Mouse (Mus musculus): ENCODE measurements around the gene Thrap3. TPM values are rescaled to one million over a fixed set of nuclear protein-coding genes. Genes with fewer than 3 reads are reported as not detected.
A peak's percentile ranks its signal among the peaks of the same experiment; 100 is the strongest.

The Thrap3 gene
- polyA plus RNA-seq, 1 experiment from 2014 or later: 207 TPM

DNA sequence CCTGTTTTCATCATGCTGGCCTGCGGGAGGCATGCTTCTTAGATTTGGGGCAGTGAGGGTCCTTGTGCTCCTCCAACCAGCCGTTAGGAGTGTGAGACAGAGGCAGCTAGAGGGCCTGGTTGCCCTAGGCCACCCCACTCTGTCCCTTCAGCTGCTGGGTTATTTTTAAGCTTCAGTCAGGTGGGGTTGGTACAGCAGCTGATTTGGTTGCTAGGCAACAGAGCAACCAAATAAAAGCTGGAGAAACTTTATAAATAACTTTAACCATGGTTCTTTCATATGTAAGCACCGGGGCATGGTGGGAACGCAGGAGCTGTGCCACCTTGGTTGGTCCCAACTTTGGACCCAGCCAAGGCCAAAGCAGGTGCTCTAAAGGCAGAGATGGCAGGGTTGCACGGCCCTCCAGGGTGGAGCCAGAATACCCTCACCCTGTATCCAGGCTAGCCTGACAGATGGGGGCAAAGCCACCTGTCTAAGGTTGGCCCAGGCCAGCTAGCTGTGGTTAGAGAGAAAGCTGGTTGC, 35.2 kb upstream of the Thrap3 start:
- Histone ChIP-seq H3K27me3 (replicated peaks; ENCODE audit: control insufficient read depth, insufficient read depth, low read length) (no peaks in the 10 kb centered on the region), H3K4me1 (replicated peaks; ENCODE audit: control insufficient read depth, insufficient read depth, low read length) (no peaks in the 10 kb centered on the region), H3K9me3 (ENCODE audit: control insufficient read depth, low read length) (no peaks in the 10 kb centered on the region), H3K36me3 (ENCODE audit: control insufficient read depth, insufficient read depth, low read length) (peaks cover 36% of the 10 kb centered on the region), H3K4me2 (no peak overlapping the region), H3K9ac (ENCODE audit: low read depth, low read length) (no peak overlapping the region), H3K27ac (ENCODE audit: low read depth, low read length) (no peak overlapping the region), H3K4me3 (ENCODE audit: low read depth, low read length) (no peak overlapping the region)
- WGBS: 74% methylated on average over 5 of the region's 5 CpGs
- DNase-seq (ENCODE audit: low spot score) (no peak), ATAC-seq (replicated peaks; ENCODE audit: low FRiP score) (no peak)

DNA sequence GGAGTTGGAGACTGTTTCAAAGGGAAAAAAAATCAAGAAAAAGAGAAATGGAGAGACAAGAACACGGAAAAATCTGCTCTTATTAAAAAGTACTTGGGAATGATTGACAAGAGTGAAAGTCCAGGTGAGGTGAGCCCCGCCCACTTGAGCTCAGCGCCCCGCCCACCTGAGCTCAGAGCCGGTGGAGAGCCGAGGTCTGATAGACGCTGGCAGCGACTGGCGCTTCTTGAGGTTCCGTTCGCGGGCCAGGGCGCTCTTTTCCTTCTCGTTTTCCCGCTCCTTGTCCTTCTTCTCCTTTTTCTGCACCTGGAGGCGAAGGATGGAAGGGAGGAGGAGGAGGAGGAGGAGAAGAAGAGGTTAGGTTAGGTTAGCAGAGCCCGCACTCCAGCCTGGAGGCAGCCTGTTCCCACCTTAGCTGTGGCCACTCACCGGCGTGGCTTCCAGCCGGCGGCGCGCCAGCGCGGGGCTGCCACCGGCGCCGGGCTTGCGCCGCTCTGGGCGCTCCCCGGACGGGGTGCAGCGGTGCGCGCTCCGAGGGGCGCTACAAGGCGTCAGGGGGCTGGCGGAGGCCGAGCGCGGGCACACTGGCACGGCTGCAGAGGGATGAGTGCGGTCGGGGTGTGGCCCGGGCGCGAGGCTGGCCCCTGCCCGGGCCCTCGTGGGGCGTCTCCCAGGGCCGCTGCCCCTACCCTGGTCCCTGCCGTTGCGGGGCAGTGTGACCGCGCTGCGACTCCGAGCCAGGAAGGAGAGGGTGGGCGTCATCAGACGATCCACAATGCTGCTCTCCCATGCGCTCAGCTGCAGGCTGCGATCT, 34.1 kb upstream of the Thrap3 start:
- Histone ChIP-seq H3K4me2 (no peak overlapping the region), H3K9ac (ENCODE audit: low read depth, low read length) (no peak overlapping the region), H3K4me3 (ENCODE audit: low read depth, low read length) (no peak overlapping the region), H3K9me3 (ENCODE audit: control insufficient read depth, low read length) (no peaks in the 10 kb centered on the region), H3K4me1 (replicated peaks; ENCODE audit: control insufficient read depth, insufficient read depth, low read length) (no peaks in the 10 kb centered on the region), H3K36me3 (ENCODE audit: control insufficient read depth, insufficient read depth, low read length) (peaks cover 44% of the 10 kb centered on the region), H3K27me3 (replicated peaks; ENCODE audit: control insufficient read depth, insufficient read depth, low read length) (no peaks in the 10 kb centered on the region), H3K27ac (ENCODE audit: low read depth, low read length) (no peak overlapping the region)
- ATAC-seq (replicated peaks; ENCODE audit: low FRiP score): no peak
- WGBS: 72% methylated on average over 63 of the region's 63 CpGs
- DNase-seq (ENCODE audit: low spot score): no peak

DNA sequence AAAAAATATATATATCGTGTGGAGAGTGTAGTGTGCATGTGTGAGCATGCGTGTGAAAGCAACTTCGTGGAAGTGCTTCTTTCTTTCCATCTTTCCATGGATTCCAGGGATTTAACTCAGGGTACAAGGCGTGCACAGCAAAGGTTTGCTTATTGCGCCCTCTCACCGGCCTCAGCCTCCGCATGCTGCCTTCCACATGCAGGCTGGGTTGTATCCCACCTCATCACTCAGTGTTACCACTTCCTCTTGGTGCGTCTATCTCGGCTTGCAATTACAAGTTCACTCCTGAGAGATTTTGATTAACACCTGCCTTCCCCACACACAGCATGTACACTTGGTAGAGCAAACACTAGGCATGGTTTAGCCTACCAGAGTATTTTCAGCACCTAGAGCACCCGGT, 32.6 kb upstream of the Thrap3 start:
- H3K4me1 ChIP-seq (replicated peaks; ENCODE audit: control insufficient read depth, insufficient read depth, low read length): no peaks in the 10 kb centered on the region
- DNase-seq (ENCODE audit: low spot score) (no peak), ATAC-seq (replicated peaks; ENCODE audit: low FRiP score) (no peak)
- H3K4me2 ChIP-seq: no peak overlapping the region
- WGBS: 77% methylated on average over 10 of the region's 10 CpGs
- H3K9ac ChIP-seq (ENCODE audit: low read depth, low read length): no peak overlapping the region
- no peaks in the 10 kb centered on the region for H3K27me3 ChIP-seq (replicated peaks; ENCODE audit: control insufficient read depth, insufficient read depth, low read length)
- no peak overlapping the region for H3K4me3 ChIP-seq (ENCODE audit: low read depth, low read length)
- H3K27ac ChIP-seq (ENCODE audit: low read depth, low read length): no peak overlapping the region
- H3K36me3 ChIP-seq (ENCODE audit: control insufficient read depth, insufficient read depth, low read length): peaks cover 46% of the 10 kb centered on the region
- H3K9me3 ChIP-seq (ENCODE audit: control insufficient read depth, low read length): no peaks in the 10 kb centered on the region

DNA sequence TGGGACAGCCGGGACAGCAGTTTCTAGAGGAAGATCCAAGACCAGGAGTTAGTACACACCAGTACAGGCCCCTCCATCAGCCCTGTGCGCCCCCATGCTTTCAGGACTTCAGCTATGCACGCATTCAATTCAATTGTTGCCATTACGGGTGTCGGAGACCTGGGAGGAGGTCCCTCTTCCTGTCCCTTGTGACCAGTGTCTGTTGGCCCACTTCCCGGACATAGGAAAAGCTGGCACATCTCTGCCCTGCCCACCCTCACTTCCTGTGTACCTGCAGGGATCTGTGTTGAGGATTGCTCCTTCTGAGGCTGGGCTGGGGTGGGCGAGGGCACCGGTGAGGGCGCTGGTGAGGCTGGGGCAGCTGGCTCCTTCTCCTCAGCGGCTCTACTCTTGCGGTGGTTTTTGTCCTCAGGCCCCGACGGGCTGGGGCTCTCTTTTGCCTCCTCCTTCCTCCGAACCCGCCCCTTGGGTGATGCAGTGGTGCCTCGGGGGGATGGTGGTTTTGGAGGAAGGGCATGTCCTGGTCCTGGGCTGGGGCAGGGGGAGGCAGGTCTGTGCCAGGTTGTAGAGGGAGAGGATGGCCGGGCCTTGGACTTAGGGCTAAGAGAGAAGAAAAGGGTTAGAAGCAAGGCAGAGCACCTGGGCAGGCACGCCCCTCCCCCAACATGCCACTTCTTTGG, 32.1 kb upstream of the Thrap3 start:
- Histone ChIP-seq H3K4me2 (no peak overlapping the region), H3K27ac (ENCODE audit: low read depth, low read length) (no peak overlapping the region), H3K4me1 (replicated peaks; ENCODE audit: control insufficient read depth, insufficient read depth, low read length) (no peaks in the 10 kb centered on the region), H3K9me3 (ENCODE audit: control insufficient read depth, low read length) (no peaks in the 10 kb centered on the region), H3K36me3 (ENCODE audit: control insufficient read depth, insufficient read depth, low read length) (peaks cover 41% of the 10 kb centered on the region), H3K4me3 (ENCODE audit: low read depth, low read length) (no peak overlapping the region), H3K27me3 (replicated peaks; ENCODE audit: control insufficient read depth, insufficient read depth, low read length) (no peaks in the 10 kb centered on the region), H3K9ac (ENCODE audit: low read depth, low read length) (no peak overlapping the region)
- no peak for ATAC-seq (replicated peaks; ENCODE audit: low FRiP score)
- WGBS: 85% methylated on average over 18 of the region's 18 CpGs
- DNase-seq (ENCODE audit: low spot score): no peak

DNA sequence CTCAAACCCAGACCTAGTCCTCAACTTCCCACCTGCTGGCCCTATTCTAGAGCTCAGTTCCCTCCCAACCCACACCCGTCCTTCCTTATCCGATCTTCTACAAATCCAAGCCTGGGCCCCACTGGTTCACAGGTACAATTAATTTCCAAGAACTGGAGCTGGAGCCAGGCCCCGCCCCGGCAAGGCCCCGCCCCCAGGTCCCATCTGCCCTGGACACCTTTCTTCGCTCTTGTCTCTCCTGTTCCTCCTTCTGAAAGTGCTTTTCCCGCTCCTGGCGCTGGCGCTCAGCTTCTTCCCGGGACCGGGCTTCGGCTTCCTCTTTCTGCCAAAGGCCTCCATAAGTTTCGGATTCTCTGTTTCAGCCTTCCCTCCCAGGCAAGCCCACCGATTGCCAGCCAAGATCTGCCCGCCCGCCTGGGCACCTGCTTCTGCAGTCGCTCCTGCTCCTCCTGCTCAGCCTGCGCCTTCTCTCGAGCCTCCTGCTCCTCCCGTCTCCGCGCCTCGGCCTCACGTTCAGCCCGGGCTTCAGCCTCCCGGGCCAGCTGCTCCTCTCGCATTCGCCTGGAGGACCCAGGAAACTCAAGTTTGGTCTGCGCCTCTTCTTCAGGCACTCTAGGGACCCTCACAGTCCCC, 31.2 kb upstream of the Thrap3 start:
- no peak overlapping the region for H3K4me3 ChIP-seq (ENCODE audit: low read depth, low read length)
- H3K4me2 ChIP-seq: no peak overlapping the region
- WGBS: 91% methylated on average over 29 of the region's 29 CpGs
- no peaks in the 10 kb centered on the region for H3K9me3 ChIP-seq (ENCODE audit: control insufficient read depth, low read length)
- H3K36me3 ChIP-seq (ENCODE audit: control insufficient read depth, insufficient read depth, low read length): peaks cover 38% of the 10 kb centered on the region
- DNase-seq (ENCODE audit: low spot score): no peak
- H3K9ac ChIP-seq (ENCODE audit: low read depth, low read length): no peak overlapping the region
- H3K4me1 ChIP-seq (replicated peaks; ENCODE audit: control insufficient read depth, insufficient read depth, low read length): no peaks in the 10 kb centered on the region
- H3K27me3 ChIP-seq (replicated peaks; ENCODE audit: control insufficient read depth, insufficient read depth, low read length): no peaks in the 10 kb centered on the region
- ATAC-seq (replicated peaks; ENCODE audit: low FRiP score): no peak
- H3K27ac ChIP-seq (ENCODE audit: low read depth, low read length): no peak overlapping the region

DNA sequence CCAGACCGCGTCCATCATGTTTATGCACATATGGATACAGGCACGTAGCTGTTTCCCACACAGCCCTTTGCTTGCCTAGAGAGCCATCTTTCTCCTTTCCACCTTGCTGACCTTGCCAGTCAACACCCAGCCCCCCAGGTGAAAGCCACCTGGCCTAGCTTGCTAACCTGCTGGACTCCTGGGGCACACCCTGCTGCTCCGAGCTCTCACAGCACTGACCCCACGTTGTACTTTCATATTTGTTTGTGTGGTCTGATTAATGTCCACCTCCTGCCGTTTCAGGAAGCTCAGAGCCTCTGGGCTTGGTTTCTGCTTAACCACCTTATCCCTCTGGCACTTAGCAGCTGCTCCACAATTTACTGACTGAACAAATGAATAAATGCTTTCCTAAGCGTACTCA, 27.3 kb upstream of the Thrap3 start:
- Histone ChIP-seq H3K4me3 (ENCODE audit: low read depth, low read length) (no peak overlapping the region), H3K4me2 (no peak overlapping the region), H3K27ac (ENCODE audit: low read depth, low read length) (no peak overlapping the region), H3K9me3 (ENCODE audit: control insufficient read depth, low read length) (no peaks in the 10 kb centered on the region), H3K27me3 (replicated peaks; ENCODE audit: control insufficient read depth, insufficient read depth, low read length) (no peaks in the 10 kb centered on the region), H3K36me3 (ENCODE audit: control insufficient read depth, insufficient read depth, low read length) (peaks cover 27% of the 10 kb centered on the region), H3K4me1 (replicated peaks; ENCODE audit: control insufficient read depth, insufficient read depth, low read length) (no peaks in the 10 kb centered on the region), H3K9ac (ENCODE audit: low read depth, low read length) (no peak overlapping the region)
- no peak for ATAC-seq (replicated peaks; ENCODE audit: low FRiP score)
- WGBS: 71% methylated on average over 7 of the region's 7 CpGs
- DNase-seq (ENCODE audit: low spot score): no peak

DNA sequence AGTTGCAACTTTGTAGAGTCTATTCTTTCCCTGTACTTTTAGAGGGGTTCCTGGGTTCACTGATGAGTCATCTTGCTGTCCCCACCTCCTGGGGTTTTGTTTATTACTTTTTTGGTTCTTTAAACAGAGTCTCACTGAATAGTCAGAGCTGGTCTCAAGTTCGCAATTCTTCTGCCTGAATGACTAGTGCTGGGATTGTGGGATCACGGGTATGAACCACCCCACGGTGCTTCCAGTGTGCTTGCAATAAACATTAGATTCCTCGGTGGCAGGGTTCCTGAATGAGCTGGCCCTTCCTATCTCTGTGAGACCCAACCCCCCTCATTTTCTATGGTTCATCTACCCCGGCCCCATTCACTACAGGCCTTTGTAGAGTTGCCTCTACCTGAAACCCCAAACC, 25.6 kb upstream of the Thrap3 start:
- WGBS: 42% methylated on average over 5 of the region's 5 CpGs
- H3K9ac ChIP-seq (ENCODE audit: low read depth, low read length): no peak overlapping the region
- ATAC-seq (replicated peaks; ENCODE audit: low FRiP score) (no peak), DNase-seq (ENCODE audit: low spot score) (no peak)
- H3K4me1 ChIP-seq (replicated peaks; ENCODE audit: control insufficient read depth, insufficient read depth, low read length): no peaks in the 10 kb centered on the region
- H3K9me3 ChIP-seq (ENCODE audit: control insufficient read depth, low read length): no peaks in the 10 kb centered on the region
- H3K4me2 ChIP-seq: no peak overlapping the region
- H3K4me3 ChIP-seq (ENCODE audit: low read depth, low read length): no peak overlapping the region
- H3K27ac ChIP-seq (ENCODE audit: low read depth, low read length): no peak overlapping the region
- peaks cover 15% of the 10 kb centered on the region for H3K36me3 ChIP-seq (ENCODE audit: control insufficient read depth, insufficient read depth, low read length)
- H3K27me3 ChIP-seq (replicated peaks; ENCODE audit: control insufficient read depth, insufficient read depth, low read length): no peaks in the 10 kb centered on the region

DNA sequence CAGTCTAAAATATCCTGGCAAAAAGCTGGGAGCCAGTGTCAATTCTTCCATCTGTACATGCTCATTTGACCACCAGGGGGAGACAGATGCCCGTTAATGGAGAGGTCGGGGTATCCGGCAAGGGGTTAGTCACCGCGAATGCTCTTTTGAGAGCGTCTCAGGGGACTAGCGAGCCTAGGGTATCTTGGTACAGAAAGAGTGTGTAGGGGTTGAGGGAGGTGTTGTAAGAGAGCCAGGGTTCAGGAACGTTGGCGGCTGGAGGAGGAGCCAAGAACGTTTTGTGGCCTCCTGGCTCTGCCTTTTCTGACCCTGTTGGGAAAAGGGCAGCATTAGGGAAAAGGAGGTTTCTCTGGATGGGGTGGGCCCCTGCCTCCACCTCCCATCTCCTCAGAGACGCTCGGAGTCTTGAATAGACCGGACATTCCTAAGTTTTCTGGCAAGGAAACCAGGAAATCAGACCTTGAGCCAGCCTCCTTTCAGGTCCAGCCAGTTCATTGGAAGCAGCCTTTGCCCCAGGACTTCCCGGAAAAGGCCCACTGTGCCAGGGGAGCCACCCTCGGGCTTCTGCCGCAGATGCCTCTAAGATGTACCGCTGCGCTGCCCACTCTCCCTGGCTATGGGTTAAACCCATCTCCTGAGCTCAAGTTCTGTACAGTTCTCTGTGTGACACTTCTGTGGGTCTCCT, 24.7 kb upstream of the Thrap3 start:
- WGBS: 9% methylated on average over 18 of the region's 18 CpGs
- Histone ChIP-seq H3K9me3 (ENCODE audit: control insufficient read depth, low read length) (no peaks in the 10 kb centered on the region), H3K4me3 (ENCODE audit: low read depth, low read length) (peak overlapping the region; percentile 32), H3K4me2 (peak overlapping the region; percentile 61), H3K4me1 (replicated peaks; ENCODE audit: control insufficient read depth, insufficient read depth, low read length) (no peaks in the 10 kb centered on the region), H3K27ac (ENCODE audit: low read depth, low read length) (no peak overlapping the region), H3K36me3 (ENCODE audit: control insufficient read depth, insufficient read depth, low read length) (peaks cover 7% of the 10 kb centered on the region; the same call in 1 of the 2 replicates), H3K9ac (ENCODE audit: low read depth, low read length) (peak overlapping the region; percentile 40; the same call in 1 of the 2 replicates), H3K27me3 (replicated peaks; ENCODE audit: control insufficient read depth, insufficient read depth, low read length) (no peaks in the 10 kb centered on the region)
- DNase-seq (ENCODE audit: low spot score) (peak; percentile 79), ATAC-seq (replicated peaks; ENCODE audit: low FRiP score) (peak; percentile 73)

Measured in liver, embryonic 11.5 days (tissue).